Mouse (Mus musculus): Measurements from ENCODE around the gene Il3.

GRCm38 (mm10) chr11:54293980-54294807, 27.1 kb upstream of the Il3 start:
- TF ChIP-seq CTCF (conservative IDR thresholded peaks at IDR 0.05; ENCODE audit: insufficient read depth, insufficient read length, low read depth, low read length) (no peak), POLR2A (IDR thresholded peaks at IDR 0.05; ENCODE audit: low read depth, low read length) (no peak)

Data from kidney, adult 2 months (tissue).